Mouse (Mus musculus): ENCODE results near the gene Cbx1. TPM values are rescaled to one million over a fixed set of nuclear protein-coding genes. Genes with fewer than 3 reads are reported as not detected.
A peak's percentile ranks its signal among the peaks of the same experiment; 100 is the strongest.
"Not testable (repeated sequence)": the region's sequence is repeated elsewhere in the genome, so short reads cannot be mapped to it uniquely, and the experiment has no call there.

The Cbx1 gene
- total RNA-seq, 2 experiments from 2014 or later: 36.6 to 39.0 TPM

DNA sequence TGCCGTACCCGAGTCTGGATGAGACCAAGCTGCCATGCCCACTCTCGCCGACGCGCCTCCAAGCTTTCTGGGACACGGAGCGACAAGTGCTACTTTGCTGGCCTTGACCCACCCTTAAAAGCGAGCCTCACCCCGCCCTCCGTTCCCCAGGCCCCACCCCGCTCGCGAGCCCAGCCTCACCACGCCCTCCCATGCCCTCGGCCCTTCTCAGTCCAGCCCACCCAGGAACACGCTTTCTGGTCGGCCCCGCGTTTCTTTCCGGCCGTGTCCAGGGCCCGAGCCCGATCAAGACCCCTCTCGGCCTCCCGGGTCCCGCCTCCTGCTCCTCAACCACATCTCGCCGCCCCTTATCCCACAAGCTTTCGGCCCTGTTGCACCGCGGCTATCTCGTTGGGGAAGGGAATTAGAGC is 40.5 kb downstream of the Cbx1 start:
- peak; percentile 82 for DNase-seq (ENCODE audit: low spot score)
- intact Hi-C loops (cut with DNase I): loop anchor here (5.0 kb wide), 1 partner anchor 42 kb away; the partner anchor contains the start of gene Cbx1

GRCm38 (mm10) chr11:96829813-96830538 is 41.0 kb downstream of the Cbx1 start, which contains the start of gene Nfe2l1:
Gene Nfe2l1, minus strand, starts transcription at chr11:96829968.
- peak; percentile 99 for DNase-seq (ENCODE audit: low spot score)
- intact Hi-C loops (cut with DNase I): loop anchor here (5.0 kb wide), 1 partner anchor 43 kb away; the partner anchor contains the start of gene Cbx1

GRCm38 (mm10) chr11:96830539-96831216 is 41.8 kb downstream of the Cbx1 start:
- intact Hi-C loops (cut with DNase I): no loop called here
- DNase-seq (ENCODE audit: low spot score): no peak

- intact Hi-C loops (cut with DNase I): no loop called here
- no peak for DNase-seq (ENCODE audit: low spot score)
These were observed 42.6 kb downstream of the Cbx1 start for GRCm38 (mm10) chr11:96831516-96831915.

GRCm38 (mm10) chr11:96832541-96832940 is 43.6 kb downstream of the Cbx1 start:
- intact Hi-C loops (cut with DNase I): loop anchor here (2.0 kb wide), 1 partner anchor 16 kb away; the partner anchor contains the start of gene Copz2
- DNase-seq (ENCODE audit: low spot score): no peak

DNA sequence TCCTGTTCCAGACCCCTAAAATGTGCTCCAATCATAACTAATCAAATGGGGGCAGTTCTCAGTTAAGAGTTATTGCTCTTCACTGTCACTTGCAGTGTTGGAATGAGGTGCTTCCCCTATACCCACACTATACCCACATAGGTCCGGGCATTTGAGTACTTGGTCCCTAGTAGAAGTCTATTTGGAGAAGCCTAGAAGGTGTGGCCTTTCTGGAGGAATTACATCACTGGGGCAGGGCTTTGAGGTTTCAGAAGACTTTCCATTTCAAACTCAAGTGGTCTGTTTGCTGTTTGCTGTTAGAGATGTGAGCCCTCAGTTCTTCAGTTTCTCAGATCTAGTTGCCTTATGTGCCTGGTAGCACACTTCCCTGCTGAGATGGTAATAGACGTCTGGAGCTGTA is 44.0 kb downstream of the Cbx1 start:
- intact Hi-C loops (cut with DNase I): loop anchor here (2.0 kb wide), 1 partner anchor 16 kb away; the partner anchor contains the start of gene Copz2
- no peak for DNase-seq (ENCODE audit: low spot score)

- DNase-seq (ENCODE audit: low spot score): no peak
- intact Hi-C loops (cut with DNase I): no loop called here
These were observed 45.2 kb downstream of the Cbx1 start for GRCm38 (mm10) chr11:96834127-96834526.

- no peak for DNase-seq (ENCODE audit: low spot score)
- intact Hi-C loops (cut with DNase I): no loop called here
These were observed 48.4 kb downstream of the Cbx1 start for GRCm38 (mm10) chr11:96837298-96837697.

GRCm38 (mm10) chr11:96838341-96838740 is 49.4 kb downstream of the Cbx1 start:
- no peak for DNase-seq (ENCODE audit: low spot score)
- intact Hi-C loops (cut with DNase I): no loop called here

GRCm38 (mm10) chr11:96839428-96839827 is 50.5 kb downstream of the Cbx1 start:
- DNase-seq (ENCODE audit: low spot score): no peak
- intact Hi-C loops (cut with DNase I): no loop called here

GRCm38 (mm10) chr11:96839877-96840276 is 51.0 kb downstream of the Cbx1 start:
- intact Hi-C loops (cut with DNase I): no loop called here
- DNase-seq (ENCODE audit: low spot score): no peak

- intact Hi-C loops (cut with DNase I): no loop called here
- no peak for DNase-seq (ENCODE audit: low spot score)
These were observed 51.4 kb downstream of the Cbx1 start for GRCm38 (mm10) chr11:96840290-96840689.

DNA sequence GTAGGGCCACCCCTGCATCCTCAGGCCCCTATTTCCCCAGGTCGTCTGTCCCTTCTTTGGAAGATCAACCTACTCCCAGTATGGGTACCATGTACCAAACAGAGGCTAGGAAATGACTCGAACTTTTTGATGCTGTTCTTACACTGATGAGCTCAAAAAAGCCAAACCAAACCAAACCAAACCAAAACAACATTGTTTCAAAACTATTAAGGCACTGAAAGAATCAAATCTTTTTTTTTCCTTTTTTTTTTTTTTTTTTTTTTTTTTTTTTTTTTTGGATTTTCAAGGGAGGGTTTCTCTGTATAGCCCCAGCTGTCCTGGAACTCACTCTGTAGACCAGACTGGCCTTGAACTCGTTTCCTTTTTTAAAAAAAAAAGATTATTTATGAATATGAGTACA is 54.7 kb downstream of the Cbx1 start:
- intact Hi-C loops (cut with DNase I): no loop called here
- no peak for DNase-seq (ENCODE audit: low spot score)

- no peak for DNase-seq (ENCODE audit: low spot score)
- intact Hi-C loops (cut with DNase I): no loop called here
These were observed 58.3 kb downstream of the Cbx1 start for GRCm38 (mm10) chr11:96847240-96847639.

GRCm38 (mm10) chr11:96848694-96849093 is 59.8 kb downstream of the Cbx1 start:
- no peak for DNase-seq (ENCODE audit: low spot score)
- intact Hi-C loops (cut with DNase I): loop anchor here (2.0 kb wide), 1 partner anchor 16 kb away; no protein-coding TSS in a partner anchor

- intact Hi-C loops (cut with DNase I): loop anchor here (2.0 kb wide), 1 partner anchor 16 kb away; no protein-coding TSS in a partner anchor
- DNase-seq (ENCODE audit: low spot score): not testable (repeated sequence)
These were observed 60.2 kb downstream of the Cbx1 start for GRCm38 (mm10) chr11:96849145-96849544.

DNA sequence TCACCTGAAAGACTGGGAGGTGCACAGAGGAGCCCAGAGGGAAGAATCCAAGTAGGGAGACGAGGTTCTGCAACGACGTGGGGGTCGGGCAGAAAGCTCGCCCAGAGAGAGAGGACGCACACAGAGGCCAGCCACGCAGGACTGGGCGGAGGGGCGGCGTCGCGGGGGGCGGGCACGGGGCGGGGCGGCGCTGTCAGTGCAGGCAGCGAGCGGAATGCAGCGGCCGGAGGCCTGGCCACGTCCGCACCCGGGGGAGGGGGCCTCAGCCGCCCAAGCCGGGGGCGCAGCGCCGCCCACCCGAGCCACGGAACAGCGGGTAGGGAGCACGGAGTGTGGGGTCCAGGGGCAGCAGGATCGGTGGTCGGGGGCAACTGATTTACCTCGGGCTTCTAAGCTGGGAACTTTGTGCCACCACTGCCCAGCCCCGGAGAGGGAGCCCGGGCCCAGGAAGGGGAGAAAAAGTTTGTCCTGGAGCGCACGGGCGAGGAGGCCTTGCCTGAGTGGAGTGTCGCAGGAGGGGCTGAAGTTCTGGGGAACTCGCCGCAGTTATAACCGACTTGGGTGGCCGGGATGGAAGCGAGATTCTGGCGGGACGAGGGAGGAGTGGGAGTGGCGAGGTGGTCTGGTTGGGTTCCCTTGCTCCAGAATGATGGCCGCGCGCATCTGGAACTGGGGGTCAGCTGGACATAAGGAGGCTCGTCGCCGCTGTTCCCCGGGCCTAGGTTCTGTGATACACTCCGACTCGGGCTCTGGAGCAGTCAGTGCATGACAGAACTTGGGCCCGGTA is 60.9 kb downstream of the Cbx1 start, which contains the start of gene Copz2:
Copz2 (plus strand) TSS at position 190 of the 787 bp plus-strand sequence.
- no peak for DNase-seq (ENCODE audit: low spot score)

GRCm38 (mm10) chr11:96857446-96857845 is 68.5 kb downstream of the Cbx1 start:
- DNase-seq (ENCODE audit: low spot score): no peak
- intact Hi-C loops (cut with DNase I): no loop called here

More for the DNA sequence above, 60.9 kb downstream of the Cbx1 start, which contains the start of gene Copz2:
- intact Hi-C loops (cut with DNase I): loop anchor here (2.0 kb wide), 1 partner anchor 17 kb away; no protein-coding TSS in a partner anchor
